Mouse (Mus musculus) heart, embryonic 12.5 days (tissue): Measurements from ENCODE around the gene Klc2. TPM values are rescaled to one million over a fixed set of nuclear protein-coding genes. Genes with fewer than 3 reads are reported as not detected.

ENCODE experiments used
- ATAC-seq: fragments of 200-750 bp; cut with Nextera tagmentation; 2 replicates; pipeline ENCODE4 v1.8.0; 2017; ENCODE audit warnings: moderate TSS enrichment, moderate library complexity; ENCODE audit not compliant: insufficient number of reproducible peaks, low FRiP score
- H3K27ac ChIP-seq: fragments of 300-500 bp; sonication (generic); 2 replicates; pipeline ENCODE4 v1.5.1; 2016; ENCODE audit warnings: mild to moderate bottlenecking, moderate library complexity; ENCODE audit not compliant: poor library complexity, severe bottlenecking
- H3K27me3 ChIP-seq: fragments of 300-500 bp; sonication (generic); replicated peaks from 2 replicates; pipeline ENCODE4 v1.6.1; 2016; ENCODE audit warnings: mild to moderate bottlenecking, moderate library complexity
- H3K36me3 ChIP-seq: fragments of 300-500 bp; sonication (generic); 2 replicates; pipeline ENCODE4 v1.6.1; 2016; ENCODE audit warnings: mild to moderate bottlenecking, moderate library complexity
- H3K4me1 ChIP-seq: fragments of 300-500 bp; sonication (generic); replicated peaks from 2 replicates; pipeline ENCODE4 v1.6.1; 2016; ENCODE audit warnings: mild to moderate bottlenecking
- H3K4me2 ChIP-seq: fragments of 300-500 bp; sonication (generic); 2 replicates; pipeline ENCODE4 v1.6.1; 2016; ENCODE audit warnings: mild to moderate bottlenecking, moderate library complexity
- H3K4me3 ChIP-seq: fragments of 300-500 bp; sonication (generic); 2 replicates; pipeline ENCODE4 v1.5.1; 2016; ENCODE audit warnings: mild to moderate bottlenecking
- H3K9ac ChIP-seq: fragments of 300-500 bp; sonication (generic); 2 replicates; pipeline ENCODE4 v1.6.1; 2016; ENCODE audit warnings: mild to moderate bottlenecking, moderate library complexity
- H3K9me3 ChIP-seq: fragments of 300-500 bp; sonication (generic); replicated peaks from 2 replicates; pipeline ENCODE4 v1.6.1; 2016; ENCODE audit warnings: mild to moderate bottlenecking, moderate library complexity
- WGBS: fragments of 180-500 bp; shearing (Covaris S2); methylation state at CpG from one replicate; pipeline ENCODE4 v1.1.7; 2016; 5-methylcytosine and 5-hydroxymethylcytosine counted together
- polyA plus RNA-seq: library from polyadenylated mRNA; unstranded; fragments of >200 nt; fragmentation: Nextera tagmentation; extraction: Ambion mirVana; gene quantifications from 2 replicates; pipeline ENCODE4 v1.2.1, GENCODE M21; 2016

The Klc2 gene
- polyA plus RNA-seq, 1 experiment from 2014 or later: 24.0 TPM

DNA sequence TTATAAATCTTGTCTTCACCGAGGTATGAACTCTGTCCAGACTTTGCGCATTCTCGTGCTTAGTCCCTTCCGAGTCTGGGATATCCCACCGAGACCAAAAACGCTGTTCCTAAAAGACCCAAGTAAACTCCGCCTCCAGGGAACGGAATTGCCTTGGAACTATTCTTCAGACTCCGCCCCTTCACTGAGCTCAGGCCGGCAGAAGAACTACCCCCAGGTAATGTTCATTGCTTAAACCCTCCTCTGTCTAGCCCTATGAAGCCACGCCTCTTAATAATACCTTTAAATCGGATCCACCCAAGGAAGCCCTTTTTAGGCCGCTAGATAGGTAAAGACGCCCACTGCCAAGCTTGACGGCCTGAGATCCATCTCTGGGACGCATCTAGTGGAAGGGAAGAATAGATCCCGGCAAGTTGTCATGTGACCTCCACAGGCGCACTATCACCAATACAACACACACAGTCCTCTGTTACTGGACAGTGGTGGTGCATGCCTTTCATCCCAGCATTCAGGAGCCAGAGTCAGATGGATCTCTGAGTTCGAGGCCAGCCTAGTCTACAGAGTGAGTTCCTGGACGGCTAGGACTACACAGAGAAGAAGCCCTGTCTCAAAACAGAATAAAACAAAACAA, 45.9 kb downstream of the Klc2 start:
- Histone ChIP-seq H3K4me2 (peak overlapping the region; percentile 96), H3K9me3 (no peaks in the 10 kb centered on the region), H3K27ac (peak overlapping the region; percentile 46), H3K4me3 (peak overlapping the region; percentile 48), H3K4me1 (peaks cover 49% of the 10 kb centered on the region), H3K9ac (peak overlapping the region; percentile 27; the same call in 1 of the 2 replicates), H3K36me3 (no peaks in the 10 kb centered on the region), H3K27me3 (peaks cover 33% of the 10 kb centered on the region)
- 2% methylated on average over 20 of the region's 20 CpGs for WGBS
- peak; percentile 10; the same call in 1 of the 2 replicates for ATAC-seq

- peak; percentile 79 for ATAC-seq
- Histone ChIP-seq H3K36me3 (no peaks in the 10 kb centered on the region), H3K4me3 (peak overlapping the region; percentile 48), H3K4me2 (peak overlapping the region; percentile 96), H3K27ac (peak overlapping the region; percentile 59), H3K9ac (peak overlapping the region; percentile 27), H3K9me3 (no peaks in the 10 kb centered on the region), H3K4me1 (peaks cover 57% of the 10 kb centered on the region), H3K27me3 (peaks cover 33% of the 10 kb centered on the region)
- under 1% methylated on average over 40 of the region's 40 CpGs for WGBS
These were observed 46.6 kb downstream of the Klc2 start for GRCm38 (mm10) chr19:5071545-5072369.

DNA sequence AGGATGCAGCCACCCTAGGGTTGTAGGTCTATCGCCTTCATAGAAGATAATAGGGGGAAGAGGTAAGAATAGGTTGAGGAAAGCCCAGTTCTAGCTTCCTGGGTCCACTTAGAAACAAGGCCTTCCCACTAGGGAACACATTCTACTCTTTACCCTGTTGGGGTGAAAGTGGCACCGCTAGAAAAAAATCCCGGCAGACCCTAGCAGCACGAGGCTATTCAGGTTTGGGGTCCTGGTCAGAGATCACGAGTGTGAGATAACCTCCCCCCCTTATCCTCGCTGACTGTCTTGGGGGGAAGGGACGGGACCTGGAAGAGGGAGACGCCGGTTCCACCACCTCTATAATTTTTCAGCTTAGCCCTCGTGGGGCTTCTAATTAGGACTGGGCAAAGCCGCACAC, 47.3 kb downstream of the Klc2 start:
- no peak for ATAC-seq
- Histone ChIP-seq H3K9me3 (no peaks in the 10 kb centered on the region), H3K9ac (peak overlapping the region; percentile 27; the same call in 1 of the 2 replicates), H3K4me3 (peak overlapping the region; percentile 48), H3K4me2 (peak overlapping the region; percentile 96), H3K36me3 (no peaks in the 10 kb centered on the region), H3K27me3 (peaks cover 33% of the 10 kb centered on the region), H3K27ac (peak overlapping the region; percentile 59), H3K4me1 (peaks cover 58% of the 10 kb centered on the region)
- WGBS: 12% methylated on average over 11 of the region's 11 CpGs

- ATAC-seq: no peak
- H3K9ac ChIP-seq: peak overlapping the region; percentile 6
- no peak overlapping the region for H3K27ac ChIP-seq
- no peaks in the 10 kb centered on the region for H3K9me3 ChIP-seq
- H3K36me3 ChIP-seq: no peaks in the 10 kb centered on the region
- no peak overlapping the region; the same call in 1 of the 2 replicates for H3K4me3 ChIP-seq
- 76% methylated on average over 7 of the region's 7 CpGs for WGBS
- H3K4me2 ChIP-seq: peak overlapping the region; percentile 96
- H3K27me3 ChIP-seq: peaks cover 32% of the 10 kb centered on the region
- H3K4me1 ChIP-seq: peaks cover 65% of the 10 kb centered on the region
These were observed 48.4 kb downstream of the Klc2 start for GRCm38 (mm10) chr19:5069978-5070377.

GRCm38 (mm10) chr19:5069486-5069885, 48.9 kb downstream of the Klc2 start:
- H3K36me3 ChIP-seq: no peaks in the 10 kb centered on the region
- H3K4me1 ChIP-seq: peaks cover 70% of the 10 kb centered on the region
- peak overlapping the region; percentile 58 for H3K4me3 ChIP-seq
- no peak overlapping the region for H3K27ac ChIP-seq
- ATAC-seq: no peak
- H3K9me3 ChIP-seq: no peaks in the 10 kb centered on the region
- 80% methylated on average over 5 of the region's 5 CpGs for WGBS
- peak overlapping the region; percentile 6; the same call in 1 of the 2 replicates for H3K9ac ChIP-seq
- H3K4me2 ChIP-seq: peak overlapping the region; percentile 96
- H3K27me3 ChIP-seq: peaks cover 28% of the 10 kb centered on the region

DNA sequence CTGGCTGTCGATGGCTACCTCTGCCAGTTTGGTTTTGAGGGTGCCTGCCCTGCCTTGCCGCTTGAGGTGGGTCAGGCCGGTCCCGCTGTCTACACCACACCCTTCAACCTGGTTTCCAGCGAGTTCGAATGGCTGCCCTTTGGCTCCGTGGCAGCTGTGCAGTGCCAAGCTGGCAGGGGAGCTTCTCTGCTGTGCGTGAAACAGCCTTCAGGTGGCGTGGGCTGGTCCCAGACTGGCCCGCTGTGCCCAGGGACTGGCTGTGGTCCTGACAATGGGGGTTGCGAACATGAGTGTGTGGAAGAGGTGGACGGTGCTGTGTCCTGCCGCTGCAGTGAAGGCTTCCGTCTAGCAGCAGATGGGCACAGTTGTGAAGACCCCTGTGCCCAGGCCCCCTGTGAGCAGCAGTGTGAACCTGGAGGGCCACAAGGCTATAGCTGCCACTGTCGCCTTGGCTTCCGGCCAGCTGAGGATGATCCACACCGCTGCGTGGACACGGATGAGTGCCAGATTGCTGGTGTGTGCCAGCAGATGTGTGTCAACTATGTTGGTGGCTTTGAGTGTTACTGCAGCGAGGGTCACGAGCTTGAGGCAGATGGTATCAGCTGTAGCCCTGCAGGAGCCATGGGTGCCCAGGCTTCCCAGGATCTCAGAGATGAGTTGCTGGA, 49.7 kb downstream of the Klc2 start:
- no peaks in the 10 kb centered on the region for H3K36me3 ChIP-seq
- no peaks in the 10 kb centered on the region for H3K9me3 ChIP-seq
- H3K4me1 ChIP-seq: peaks cover 71% of the 10 kb centered on the region
- WGBS: 43% methylated on average over 21 of the region's 21 CpGs
- no peak for ATAC-seq
- H3K4me3 ChIP-seq: peak overlapping the region; percentile 58
- H3K27me3 ChIP-seq: peaks cover 20% of the 10 kb centered on the region
- H3K27ac ChIP-seq: no peak overlapping the region
- H3K9ac ChIP-seq: peak overlapping the region; percentile 85
- H3K4me2 ChIP-seq: peak overlapping the region; percentile 96

- H3K4me3 ChIP-seq: peak within 1 kb of the TSS; percentile 58
- peak within 1 kb of the TSS; percentile 85 for H3K9ac ChIP-seq
- no peaks in the 10 kb centered on the region for H3K9me3 ChIP-seq
- no peaks in the 10 kb centered on the region for H3K36me3 ChIP-seq
- peak; percentile 67 for ATAC-seq
- H3K27ac ChIP-seq: peak within 1 kb of the TSS; percentile 72
- 1% methylated on average over 55 of the region's 56 CpGs for WGBS
- peaks cover 19% of the 10 kb centered on the region for H3K27me3 ChIP-seq
- peaks cover 70% of the 10 kb centered on the region for H3K4me1 ChIP-seq
- H3K4me2 ChIP-seq: peak within 1 kb of the TSS; percentile 96
These were observed 50.3 kb downstream of the Klc2 start, which contains the start of gene Cd248 for GRCm38 (mm10) chr19:5067867-5068569. Cd248 (plus strand) TSS chr19:5068078.

DNA sequence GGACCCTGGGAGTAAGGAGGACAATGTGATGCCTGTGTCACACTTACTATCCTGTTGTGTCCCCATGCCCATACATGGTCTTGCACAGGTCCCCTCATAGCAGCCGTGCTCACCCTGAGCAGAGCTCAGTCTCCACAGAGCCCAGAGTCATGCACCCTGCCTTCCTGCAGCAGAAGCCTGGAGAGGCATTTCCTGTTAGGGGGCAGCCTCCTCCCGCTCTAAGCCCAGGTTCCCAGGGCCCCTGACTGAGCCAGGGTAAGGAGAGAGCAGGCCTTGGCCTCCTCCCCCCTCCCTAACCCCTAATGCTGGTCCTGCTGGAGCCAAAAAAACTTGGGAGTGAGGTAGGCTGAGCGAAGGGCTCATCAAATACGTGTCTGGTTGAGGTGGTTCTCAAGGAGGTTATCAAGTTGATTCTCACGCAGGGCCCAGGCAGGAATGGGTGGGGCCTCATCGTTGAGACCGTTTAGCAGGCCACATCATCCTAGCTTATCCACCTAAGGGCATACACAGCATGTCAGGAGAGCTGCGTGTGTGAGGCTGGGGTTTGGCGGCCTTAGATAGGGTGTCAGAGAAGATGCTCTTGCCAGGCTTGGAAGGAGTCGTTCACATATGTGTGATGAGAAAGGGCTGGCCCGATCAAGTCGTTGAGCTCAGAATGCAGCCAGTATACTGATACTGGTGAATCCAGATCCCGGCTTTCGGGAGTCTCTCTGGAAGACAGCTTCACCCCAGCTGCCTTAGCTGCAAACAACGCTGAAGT, 51.1 kb downstream of the Klc2 start:
- Histone ChIP-seq H3K9me3 (no peaks in the 10 kb centered on the region), H3K9ac (peak overlapping the region; percentile 46; the same call in 1 of the 2 replicates), H3K36me3 (no peaks in the 10 kb centered on the region), H3K27ac (peak overlapping the region; percentile 72), H3K4me2 (peak overlapping the region; percentile 96), H3K27me3 (peaks cover 19% of the 10 kb centered on the region), H3K4me1 (peaks cover 62% of the 10 kb centered on the region), H3K4me3 (peak overlapping the region; percentile 58)
- 6% methylated on average over 15 of the region's 15 CpGs for WGBS
- ATAC-seq: peak; percentile 16; the same call in 1 of the 2 replicates

- Histone ChIP-seq H3K4me3 (no peak overlapping the region), H3K9ac (no peak overlapping the region), H3K4me1 (peaks cover 60% of the 10 kb centered on the region), H3K27ac (no peak overlapping the region), H3K9me3 (no peaks in the 10 kb centered on the region), H3K4me2 (0 out of 2 replicates have a peak overlapping the region, but pooled peaks have one; percentile 13), H3K27me3 (peaks cover 15% of the 10 kb centered on the region), H3K36me3 (no peaks in the 10 kb centered on the region)
- ATAC-seq: no peak
- WGBS: 49% methylated on average over 7 of the region's 7 CpGs
These were observed 53.3 kb downstream of the Klc2 start for GRCm38 (mm10) chr19:5065104-5065503.

- no peak for ATAC-seq
- no peaks in the 10 kb centered on the region for H3K36me3 ChIP-seq
- no peaks in the 10 kb centered on the region for H3K9me3 ChIP-seq
- H3K4me1 ChIP-seq: peaks cover 57% of the 10 kb centered on the region
- H3K27me3 ChIP-seq: no peaks in the 10 kb centered on the region
- 62% methylated on average over 6 of the region's 6 CpGs for WGBS
- H3K27ac ChIP-seq: no peak overlapping the region
- H3K4me2 ChIP-seq: no peak overlapping the region
- no peak overlapping the region for H3K4me3 ChIP-seq
- no peak overlapping the region for H3K9ac ChIP-seq
These were observed 55.9 kb downstream of the Klc2 start for GRCm38 (mm10) chr19:5062446-5062845.
